Mouse (Mus musculus) liver, embryonic 13.5 days (tissue): ENCODE measurements around the gene Arpc1b. TPM values are rescaled to one million over a fixed set of nuclear protein-coding genes. Genes with fewer than 3 reads are reported as not detected.

Experiments
- ATAC-seq: fragments of 200-750 bp; cut with Nextera tagmentation; 2 replicates; pipeline ENCODE4 v1.8.0; 2017; ENCODE audit warnings: low read depth, mild to moderate bottlenecking, moderate number of reproducible peaks, moderate library complexity
- DNase-seq: peaks from one replicate; pipeline ENCODE4 v3.0.0; 2022
- H3K27ac ChIP-seq: fragments of 300-500 bp; sonication (generic); 2 replicates; pipeline ENCODE4 v1.5.1; 2015; ENCODE audit warnings: moderate library complexity, mild to moderate bottlenecking, inconsistent platforms
- H3K27me3 ChIP-seq: fragments of 300-500 bp; sonication (generic); 2 replicates; pipeline ENCODE4 v1.6.1; 2015; ENCODE audit warnings: mild to moderate bottlenecking, inconsistent platforms
- H3K36me3 ChIP-seq: fragments of 300-500 bp; sonication (generic); 2 replicates; pipeline ENCODE4 v1.6.1; 2015; ENCODE audit warnings: mild to moderate bottlenecking, inconsistent platforms
- H3K4me1 ChIP-seq: fragments of 300-500 bp; sonication (generic); replicated peaks from 2 replicates; pipeline ENCODE4 v1.6.1; 2015; ENCODE audit warnings: inconsistent platforms
- H3K4me2 ChIP-seq: fragments of 300-500 bp; sonication (generic); 2 replicates; pipeline ENCODE4 v1.6.1; 2015; ENCODE audit warnings: inconsistent platforms, mild to moderate bottlenecking, moderate library complexity
- H3K4me3 ChIP-seq: fragments of 300-500 bp; sonication (generic); replicated peaks from 2 replicates; pipeline ENCODE4 v1.5.1; 2015; ENCODE audit warnings: mild to moderate bottlenecking, inconsistent platforms
- H3K9ac ChIP-seq: fragments of 300-500 bp; sonication (generic); 2 replicates; pipeline ENCODE4 v1.6.1; 2015; ENCODE audit warnings: mild to moderate bottlenecking, inconsistent platforms
- H3K9me3 ChIP-seq: fragments of 300-500 bp; sonication (generic); replicated peaks from 2 replicates; pipeline ENCODE4 v1.6.1; 2016; ENCODE audit warnings: inconsistent platforms
- WGBS: fragments of 180-500 bp; shearing (Covaris S2); methylation state at CpG from one replicate; pipeline ENCODE4 v1.1.7; 2015; ENCODE audit not compliant: insufficient replicate concordance; 5-methylcytosine and 5-hydroxymethylcytosine counted together
- polyA plus RNA-seq: library from polyadenylated mRNA; unstranded; fragments of >200 nt; fragmentation: Nextera tagmentation; extraction: Ambion mirVana; gene quantifications from 2 replicates; pipeline ENCODE4 v1.2.1, GENCODE M21; 2015

Gene Arpc1b
- polyA plus RNA-seq, 1 experiment from 2014 or later = 163 TPM

- H3K9me3 ChIP-seq = no peaks in the 10 kb centered on the region
- DNase-seq = no peak
- no peaks in the 10 kb centered on the region for H3K27me3 ChIP-seq
- H3K27ac ChIP-seq = no peak overlapping the region; the same call in 1 of the 2 replicates
- H3K9ac ChIP-seq = peak overlapping the region; percentile 99; the same call in 1 of the 2 replicates
- H3K4me3 ChIP-seq = no peak overlapping the region
- peak overlapping the region; percentile 82; the same call in 1 of the 2 replicates for H3K4me2 ChIP-seq
- 57% methylated on average over 3 of the region's 3 CpGs for WGBS
- ATAC-seq = no peak
- H3K4me1 ChIP-seq = peaks cover 37% of the 10 kb centered on the region
- H3K36me3 ChIP-seq = peaks cover 55% of the 10 kb centered on the region
These were observed 50.7 kb downstream of the Arpc1b start for GRCm38 (mm10) chr5:145164710-145165109.

GRCm38 (mm10) chr5:145165184-145165583 lies 51.2 kb downstream of the Arpc1b start:
- Histone ChIP-seq H3K27me3 (no peaks in the 10 kb centered on the region), H3K27ac (no peak overlapping the region), H3K4me3 (peak overlapping the region; percentile 99; the same call in 1 of the 2 replicates), H3K36me3 (peaks cover 53% of the 10 kb centered on the region), H3K4me2 (peak overlapping the region; percentile 82), H3K9me3 (no peaks in the 10 kb centered on the region), H3K9ac (peak overlapping the region; percentile 99; the same call in 1 of the 2 replicates), H3K4me1 (peaks cover 40% of the 10 kb centered on the region)
- WGBS = 88% methylated on average over 15 of the region's 15 CpGs
- no peak for DNase-seq
- ATAC-seq = no peak

- Histone ChIP-seq H3K4me3 (peak within 1 kb of the TSS; percentile 99), H3K27me3 (no peaks in the 10 kb centered on the region), H3K27ac (peak within 1 kb of the TSS; percentile 87), H3K4me1 (peaks cover 46% of the 10 kb centered on the region), H3K4me2 (peak within 1 kb of the TSS; percentile 82), H3K9me3 (no peaks in the 10 kb centered on the region), H3K9ac (peak within 1 kb of the TSS; percentile 99), H3K36me3 (peaks cover 53% of the 10 kb centered on the region)
- DNase-seq (peak; percentile 98), ATAC-seq (peak; percentile 96)
- under 1% methylated on average over 51 of the region's 51 CpGs for WGBS
These were observed 52.7 kb downstream of the Arpc1b start, which contains the start of the genes Ptcd1 and Cpsf4 for GRCm38 (mm10) chr5:145166536-145167305. TSS of gene Ptcd1 (minus strand) at chr5:145167108. TSS of gene Cpsf4 (plus strand) at chr5:145167213.

- DNase-seq (no peak), ATAC-seq (peak; percentile 12)
- Histone ChIP-seq H3K4me3 (peak overlapping the region; percentile 99), H3K4me2 (peak overlapping the region; percentile 82), H3K27ac (peak overlapping the region; percentile 87), H3K36me3 (peaks cover 56% of the 10 kb centered on the region), H3K4me1 (peaks cover 46% of the 10 kb centered on the region), H3K27me3 (no peaks in the 10 kb centered on the region), H3K9ac (peak overlapping the region; percentile 99), H3K9me3 (no peaks in the 10 kb centered on the region)
- under 1% methylated on average over 28 of the region's 28 CpGs for WGBS
These were observed 53.3 kb downstream of the Arpc1b start for GRCm38 (mm10) chr5:145167306-145167661.

DNA sequence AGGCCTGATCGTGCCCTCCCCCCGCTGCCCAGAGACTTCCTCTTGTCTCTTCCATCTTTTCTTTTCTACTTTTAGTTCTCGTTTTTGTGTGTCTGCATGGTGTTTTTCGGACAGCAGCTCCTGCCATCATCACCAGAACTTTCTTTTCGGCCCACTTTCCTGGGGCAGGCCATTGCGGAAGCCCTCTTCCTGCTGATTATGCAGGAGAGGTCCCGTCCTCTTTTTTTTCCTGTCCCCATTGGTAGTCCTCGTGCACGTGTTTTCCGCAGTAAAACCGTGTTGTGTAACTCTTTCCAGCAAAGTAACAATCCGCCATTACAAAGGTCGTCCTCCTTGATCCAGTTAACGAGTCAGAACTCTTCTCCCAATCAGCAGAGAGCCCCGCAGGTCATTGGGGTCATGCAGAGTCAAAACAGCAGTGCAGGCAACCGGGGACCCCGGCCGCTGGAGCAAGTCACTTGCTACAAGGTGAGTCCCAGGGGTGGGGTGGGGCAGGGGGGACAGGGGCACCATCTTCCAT lies 64.5 kb downstream of the Arpc1b start:
- H3K9me3 ChIP-seq = no peaks in the 10 kb centered on the region
- H3K36me3 ChIP-seq = peaks cover 100% of the 10 kb centered on the region
- no peak overlapping the region for H3K27ac ChIP-seq
- H3K9ac ChIP-seq = no peak overlapping the region
- 78% methylated on average over 18 of the region's 18 CpGs for WGBS
- DNase-seq (no peak), ATAC-seq (no peak)
- H3K27me3 ChIP-seq = no peaks in the 10 kb centered on the region
- H3K4me1 ChIP-seq = 0 out of 2 replicates have a peak, but pooled peaks cover 9% of the 10 kb centered on the region
- no peak overlapping the region for H3K4me3 ChIP-seq
- no peak overlapping the region for H3K4me2 ChIP-seq

Other genes with a start within 250 kb of the Arpc1b start
- 2.0 and 2.1 TPM in 2 replicates for gene Smurf1, start 148.4 kb upstream of the Arpc1b start, polyA plus RNA-seq
- gene Gm4871, start 81.5 kb upstream of the Arpc1b start, polyA plus RNA-seq = not detected in 2 replicates
- gene 1700018F24Rik, start 71.2 kb upstream of the Arpc1b start, polyA plus RNA-seq = not detected in 2 replicates
- 65.3 and 65.8 TPM in 2 replicates for gene Arpc1a, start 30.4 kb upstream of the Arpc1b start, polyA plus RNA-seq
- 0.05 and 0.06 TPM in 2 replicates for gene Kpna7, start 30.2 kb upstream of the Arpc1b start, polyA plus RNA-seq
- gene Pdap1, start 26.0 kb downstream of the Arpc1b start, polyA plus RNA-seq = 69.5 and 90.7 TPM in 2 replicates
- 164 and 177 TPM in 2 replicates for gene Bud31, start 26.1 kb downstream of the Arpc1b start, polyA plus RNA-seq
- 8.6 and 9.4 TPM in 2 replicates for gene Ptcd1, start 52.9 kb downstream of the Arpc1b start, polyA plus RNA-seq
- gene Cpsf4, start 53.0 kb downstream of the Arpc1b start, polyA plus RNA-seq = 32.4 and 34.7 TPM in 2 replicates
- gene Atp5j2, start 77.8 kb downstream of the Arpc1b start, polyA plus RNA-seq = 566 and 569 TPM in 2 replicates
- gene Zkscan14, start 87.7 kb downstream of the Arpc1b start, polyA plus RNA-seq = 5.9 and 6.0 TPM in 2 replicates
- gene Zkscan5, start 90.3 kb downstream of the Arpc1b start, polyA plus RNA-seq = 3.7 and 4.3 TPM in 2 replicates
- 18.6 and 21.8 TPM in 2 replicates for gene Zfp655, start 117.5 kb downstream of the Arpc1b start, polyA plus RNA-seq
- 0.10 and 0.18 TPM in 2 replicates for gene Zscan25, start 166.3 kb downstream of the Arpc1b start, polyA plus RNA-seq
- gene Cyp3a57, start 231.1 kb downstream of the Arpc1b start, polyA plus RNA-seq = 0.07 TPM in 1 of 2 replicates, not detected in the other